Mouse (Mus musculus): ENCODE data around the gene Dhx8. TPM values are rescaled to one million over a fixed set of nuclear protein-coding genes. Genes with fewer than 3 reads are reported as not detected.

Gene Dhx8
- polyA plus RNA-seq, 1 experiment from 2014 or later: 46.7 TPM

GRCm38 (mm10) chr11:101807266-101807665 is 74.5 kb downstream of the Dhx8 start:
- WGBS: 83% methylated on average over 10 of the region's 10 CpGs
- no peak for DNase-seq (ENCODE audit: low spot score)

GRCm38 (mm10) chr11:101809060-101809828 is 76.5 kb downstream of the Dhx8 start:
- Histone ChIP-seq H3K9me3 (replicated peaks; ENCODE audit: control insufficient read depth, low read length) (no peaks in the 10 kb centered on the region), H3K27ac (replicated peaks; ENCODE audit: low read depth, low read length) (no peak overlapping the region), H3K4me1 (ENCODE audit: control insufficient read depth, insufficient read depth, low read length) (no peaks in the 10 kb centered on the region), H3K36me3 (replicated peaks; ENCODE audit: control insufficient read depth, insufficient read depth, low read depth, low read length) (no peaks in the 10 kb centered on the region), H3K4me2 (ENCODE audit: low read depth, low read length) (no peak overlapping the region), H3K27me3 (ENCODE audit: control insufficient read depth, insufficient read depth, low read length) (no peaks in the 10 kb centered on the region), H3K9ac (replicated peaks; ENCODE audit: low read length) (no peak overlapping the region), H3K4me3 (ENCODE audit: low read depth, low read length) (no peak overlapping the region)
- no peak for ATAC-seq (replicated peaks; ENCODE audit: insufficient number of reproducible peaks, low FRiP score, low TSS enrichment, low read depth)
- WGBS: 43% methylated on average over 15 of the region's 15 CpGs
- no peak for DNase-seq (ENCODE audit: low spot score)

More at GRCm38 (mm10) chr11:101807266-101807665, 74.5 kb downstream of the Dhx8 start:
- ATAC-seq (replicated peaks; ENCODE audit: insufficient number of reproducible peaks, low FRiP score, low TSS enrichment, low read depth): no peak
- Histone ChIP-seq H3K36me3 (replicated peaks; ENCODE audit: control insufficient read depth, insufficient read depth, low read depth, low read length) (no peaks in the 10 kb centered on the region), H3K9ac (replicated peaks; ENCODE audit: low read length) (no peak overlapping the region), H3K4me3 (ENCODE audit: low read depth, low read length) (no peak overlapping the region), H3K4me1 (ENCODE audit: control insufficient read depth, insufficient read depth, low read length) (no peaks in the 10 kb centered on the region), H3K9me3 (replicated peaks; ENCODE audit: control insufficient read depth, low read length) (no peaks in the 10 kb centered on the region), H3K27ac (replicated peaks; ENCODE audit: low read depth, low read length) (no peak overlapping the region), H3K27me3 (ENCODE audit: control insufficient read depth, insufficient read depth, low read length) (no peaks in the 10 kb centered on the region), H3K4me2 (ENCODE audit: low read depth, low read length) (no peak overlapping the region)

DNA sequence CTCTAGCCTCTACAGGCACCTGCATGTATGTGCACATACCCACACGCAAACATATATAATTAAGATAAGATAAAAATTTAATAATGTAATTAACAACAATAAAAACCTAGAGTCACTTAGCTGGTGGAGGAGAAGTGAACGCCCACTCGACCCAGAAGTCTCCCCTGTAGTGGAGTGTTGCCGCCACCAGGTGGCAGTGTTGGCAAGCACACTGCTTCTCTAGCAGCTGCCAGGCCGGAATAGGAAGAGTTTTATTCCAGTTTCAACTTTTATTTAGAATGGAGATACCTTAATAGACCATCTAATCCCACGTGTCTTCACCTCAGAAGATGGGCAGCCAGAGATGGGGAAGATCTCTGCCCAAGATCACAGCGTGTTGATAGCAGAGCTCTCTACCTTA is 80.5 kb downstream of the Dhx8 start:
- no peak overlapping the region for H3K4me2 ChIP-seq (ENCODE audit: low read depth, low read length)
- H3K27me3 ChIP-seq (ENCODE audit: control insufficient read depth, insufficient read depth, low read length): no peaks in the 10 kb centered on the region
- no peaks in the 10 kb centered on the region for H3K9me3 ChIP-seq (replicated peaks; ENCODE audit: control insufficient read depth, low read length)
- no peaks in the 10 kb centered on the region for H3K36me3 ChIP-seq (replicated peaks; ENCODE audit: control insufficient read depth, insufficient read depth, low read depth, low read length)
- ATAC-seq (replicated peaks; ENCODE audit: insufficient number of reproducible peaks, low FRiP score, low TSS enrichment, low read depth): no peak
- H3K4me3 ChIP-seq (ENCODE audit: low read depth, low read length): no peak overlapping the region
- no peak overlapping the region for H3K27ac ChIP-seq (replicated peaks; ENCODE audit: low read depth, low read length)
- peaks cover 8% of the 10 kb centered on the region; the same call in 1 of the 2 replicates for H3K4me1 ChIP-seq (ENCODE audit: control insufficient read depth, insufficient read depth, low read length)
- DNase-seq (ENCODE audit: low spot score): peak; percentile 80
- no peak overlapping the region for H3K9ac ChIP-seq (replicated peaks; ENCODE audit: low read length)
- under 1% methylated on average over 7 of the region's 7 CpGs for WGBS

- Histone ChIP-seq H3K4me1 (ENCODE audit: control insufficient read depth, insufficient read depth, low read length) (peaks cover 8% of the 10 kb centered on the region; the same call in 1 of the 2 replicates), H3K4me2 (ENCODE audit: low read depth, low read length) (peak overlapping the region; percentile 36), H3K36me3 (replicated peaks; ENCODE audit: control insufficient read depth, insufficient read depth, low read depth, low read length) (no peaks in the 10 kb centered on the region), H3K4me3 (ENCODE audit: low read depth, low read length) (peak overlapping the region; percentile 8; the same call in 1 of the 2 replicates), H3K27me3 (ENCODE audit: control insufficient read depth, insufficient read depth, low read length) (no peaks in the 10 kb centered on the region), H3K9me3 (replicated peaks; ENCODE audit: control insufficient read depth, low read length) (no peaks in the 10 kb centered on the region), H3K27ac (replicated peaks; ENCODE audit: low read depth, low read length) (peak overlapping the region; percentile 54), H3K9ac (replicated peaks; ENCODE audit: low read length) (peak overlapping the region; percentile 50)
- DNase-seq (ENCODE audit: low spot score) (peak; percentile 94), ATAC-seq (replicated peaks; ENCODE audit: insufficient number of reproducible peaks, low FRiP score, low TSS enrichment, low read depth) (peak; percentile 78)
- 5% methylated on average over 23 of the region's 23 CpGs for WGBS
Observed at GRCm38 (mm10) chr11:101814375-101815102, 81.8 kb downstream of the Dhx8 start.

DNA sequence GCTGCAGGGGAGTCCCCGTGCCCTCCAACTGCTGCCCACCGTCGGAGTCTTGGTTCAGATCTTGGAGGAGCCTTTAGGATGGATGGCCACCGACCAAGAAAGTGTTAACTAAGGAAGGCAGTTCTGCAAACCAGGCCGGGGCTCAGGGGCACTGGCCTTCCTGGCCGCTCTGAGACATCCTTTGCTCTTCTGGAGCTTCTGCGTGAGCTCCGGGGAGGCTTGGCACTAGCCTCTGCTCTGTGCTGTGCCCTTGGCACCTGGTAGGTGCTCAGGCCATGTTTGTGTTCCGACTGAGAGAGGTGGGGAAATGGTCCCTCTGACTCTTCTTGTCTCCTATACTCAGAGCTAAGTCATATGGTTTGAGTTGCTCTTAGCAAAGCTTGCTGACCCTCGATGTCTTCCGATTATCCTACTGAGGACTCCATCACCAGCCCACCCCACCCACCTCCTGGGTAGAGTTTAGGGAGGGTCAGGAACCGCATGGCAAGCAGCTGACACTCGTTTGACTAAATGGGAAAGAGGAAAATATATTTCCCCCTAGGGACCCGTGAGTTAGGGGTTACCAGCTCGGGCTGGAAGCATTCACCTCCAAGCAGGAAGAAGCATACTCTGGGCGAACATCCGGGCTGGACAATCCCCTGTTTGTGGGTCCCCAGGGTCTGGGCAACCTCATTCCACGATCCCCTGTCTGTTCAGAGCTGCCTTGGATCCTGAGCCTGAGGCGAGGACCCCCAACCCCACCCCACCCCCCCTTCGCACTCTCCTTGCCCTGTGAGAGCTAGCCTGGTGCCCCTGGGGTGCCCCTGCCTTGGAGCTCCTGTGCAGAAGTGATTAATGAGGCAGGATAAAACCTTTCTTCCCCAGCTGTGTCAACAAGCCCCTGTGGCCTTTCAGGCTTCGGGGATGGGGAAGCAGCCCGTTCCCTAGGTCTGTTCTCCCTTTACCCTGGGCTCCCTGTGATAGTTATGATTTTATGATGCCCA is 82.7 kb downstream of the Dhx8 start:
- 10% methylated on average over 22 of the region's 22 CpGs for WGBS
- H3K4me3 ChIP-seq (ENCODE audit: low read depth, low read length): no peak overlapping the region
- no peaks in the 10 kb centered on the region for H3K9me3 ChIP-seq (replicated peaks; ENCODE audit: control insufficient read depth, low read length)
- no peak overlapping the region for H3K4me2 ChIP-seq (ENCODE audit: low read depth, low read length)
- peak; percentile 65 for DNase-seq (ENCODE audit: low spot score)
- H3K27me3 ChIP-seq (ENCODE audit: control insufficient read depth, insufficient read depth, low read length): no peaks in the 10 kb centered on the region
- H3K9ac ChIP-seq (replicated peaks; ENCODE audit: low read length): peak overlapping the region; percentile 26; the same call in 1 of the 2 replicates
- no peaks in the 10 kb centered on the region for H3K36me3 ChIP-seq (replicated peaks; ENCODE audit: control insufficient read depth, insufficient read depth, low read depth, low read length)
- peaks cover 8% of the 10 kb centered on the region; the same call in 1 of the 2 replicates for H3K4me1 ChIP-seq (ENCODE audit: control insufficient read depth, insufficient read depth, low read length)
- peak; percentile 34; the same call in 1 of the 2 replicates for ATAC-seq (replicated peaks; ENCODE audit: insufficient number of reproducible peaks, low FRiP score, low TSS enrichment, low read depth)
- H3K27ac ChIP-seq (replicated peaks; ENCODE audit: low read depth, low read length): peak overlapping the region; percentile 54

Other genes with a start within 250 kb of the Dhx8 start
- 21.4 and 24.7 TPM in 2 replicates for gene Brca1, start 181.0 kb upstream of the Dhx8 start, polyA plus RNA-seq (2014; fragmentation: Nextera tagmentation; extraction: Ambion mirVana)
- 69.2 and 74.1 TPM in 2 replicates for gene Nbr1, start 180.8 kb upstream of the Dhx8 start, polyA plus RNA-seq (2014; fragmentation: Nextera tagmentation; extraction: Ambion mirVana)
- gene Tmem106a, start 150.7 kb upstream of the Dhx8 start, polyA plus RNA-seq (2014; fragmentation: Nextera tagmentation; extraction: Ambion mirVana): 2.0 and 2.4 TPM in 2 replicates
- not detected in 2 replicates for gene Gm11634, start 133.7 kb upstream of the Dhx8 start, polyA plus RNA-seq (2014; fragmentation: Nextera tagmentation; extraction: Ambion mirVana)
- 37.3 and 43.0 TPM in 2 replicates for gene Rdm1, start 105.7 kb upstream of the Dhx8 start, polyA plus RNA-seq (2014; fragmentation: Nextera tagmentation; extraction: Ambion mirVana)
- 2.8 and 4.3 TPM in 2 replicates for gene Arl4d, start 67.4 kb upstream of the Dhx8 start, polyA plus RNA-seq (2014; fragmentation: Nextera tagmentation; extraction: Ambion mirVana)
- 14.5 and 15.1 TPM in 2 replicates for gene Etv4, start 52.5 kb downstream of the Dhx8 start, polyA plus RNA-seq (2014; fragmentation: Nextera tagmentation; extraction: Ambion mirVana)
- gene Meox1, start 161.5 kb downstream of the Dhx8 start, polyA plus RNA-seq (2014; fragmentation: Nextera tagmentation; extraction: Ambion mirVana): 4.9 and 6.0 TPM in 2 replicates
- gene Sost, start 234.1 kb downstream of the Dhx8 start, polyA plus RNA-seq (2014; fragmentation: Nextera tagmentation; extraction: Ambion mirVana): not detected in 2 replicates

Measured in embryonic facial prominence, embryonic 11.5 days (tissue).